13 mouse cellular contexts compared by ENCODE assay signal in the genomic region with DNA sequence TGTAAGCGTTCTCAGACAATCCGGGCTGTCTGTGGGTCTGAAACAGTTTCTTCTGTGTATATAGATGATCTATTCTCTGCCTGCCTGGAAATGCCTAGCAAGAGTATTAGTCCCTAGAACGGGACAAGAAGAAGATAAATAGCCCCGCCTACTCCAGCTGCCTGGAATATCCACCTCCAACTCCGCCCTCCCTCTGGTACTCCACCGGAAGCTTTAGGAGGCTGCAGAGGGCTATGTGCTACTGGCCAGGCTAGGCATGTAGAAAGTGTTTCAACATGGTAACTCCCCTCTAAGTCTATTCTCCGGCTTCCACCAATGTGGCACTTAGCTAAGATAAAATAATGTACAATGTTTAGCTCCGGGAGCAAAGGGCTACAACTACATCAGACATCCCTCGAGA.
DNase-seq lines count a peak whose midpoint lies in the region; ATAC-seq and TF ChIP-seq lines count a peak whose summit lies in the region.
"Had no signal": no experiment of that assay in that cellular context is flagged by ENCODE, and none has a peak within 500 bp of the region (broad histone marks: within the 10 kb centered on the region; RNA-seq: fewer than 3 reads in every experiment).

No protein-coding gene starts in this region.

- H3K27me3 ChIP-seq in lung, embryonic 14.5 days (ENCODE audit: insufficient read depth, low read length), result no peaks in the 10 kb centered on the region
- H3K27me3 ChIP-seq in hindbrain, embryonic 10.5 days (ENCODE audit: insufficient read depth, poor library complexity, severe bottlenecking), result no peaks in the 10 kb centered on the region
- no peaks in the 10 kb centered on the region for H3K27me3 ChIP-seq in midbrain, embryonic 12.5 days
- no peaks in the 10 kb centered on the region for H3K27me3 ChIP-seq in stomach, postnatal 0 days (ENCODE audit: control insufficient read depth, insufficient read depth, low read length)
- H3K27me3 ChIP-seq: limb, embryonic 15.5 days had no signal

- H3K9me3 ChIP-seq in lung, embryonic 14.5 days (ENCODE audit: low read depth, low read length), result no peaks in the 10 kb centered on the region
- no peaks in the 10 kb centered on the region for H3K9me3 ChIP-seq in hindbrain, embryonic 10.5 days
- H3K9me3 ChIP-seq in midbrain, embryonic 12.5 days, result no peaks in the 10 kb centered on the region
- no peaks in the 10 kb centered on the region for H3K9me3 ChIP-seq in stomach, postnatal 0 days (ENCODE audit: control insufficient read depth, low read length)
- H3K9me3 ChIP-seq: limb, embryonic 15.5 days had no signal

- H3K4me3 ChIP-seq in lung, embryonic 14.5 days (ENCODE audit: low read depth, low read length), result no peak overlapping the region
- H3K4me3 ChIP-seq in hindbrain, embryonic 10.5 days, result no peak overlapping the region
- H3K4me3 ChIP-seq in midbrain, embryonic 12.5 days, result no peak overlapping the region
- no peak overlapping the region for H3K4me3 ChIP-seq in stomach, postnatal 0 days (ENCODE audit: low read depth, low read length)
- H3K4me3 ChIP-seq: limb, embryonic 15.5 days had no signal

- peak; percentile 62; the same call in 1 of the 2 replicates for ATAC-seq in lung, embryonic 14.5 days (ENCODE audit: insufficient read depth)
- peak; percentile 50; the same call in 1 of the 2 replicates for ATAC-seq in midbrain, embryonic 12.5 days (ENCODE audit: low FRiP score, low read depth)
- ATAC-seq in stomach, postnatal 0 days (ENCODE audit: low FRiP score, low TSS enrichment), result 0 out of 2 replicates have a peak, but pooled peaks have one; percentile 51

- no peaks in the 10 kb centered on the region for H3K4me1 ChIP-seq in lung, embryonic 14.5 days (ENCODE audit: insufficient read depth)
- peaks cover 30% of the 10 kb centered on the region for H3K4me1 ChIP-seq in hindbrain, embryonic 10.5 days (replicated peaks)
- peaks cover 18% of the 10 kb centered on the region for H3K4me1 ChIP-seq in midbrain, embryonic 12.5 days
- no peaks in the 10 kb centered on the region for H3K4me1 ChIP-seq in stomach, postnatal 0 days (replicated peaks; ENCODE audit: control insufficient read depth, insufficient read depth)
- H3K4me1 ChIP-seq: limb, embryonic 15.5 days had no signal

- H3K4me2 ChIP-seq in lung, embryonic 14.5 days, result no peak overlapping the region
- H3K4me2 ChIP-seq in midbrain, embryonic 12.5 days (replicated peaks), result 0 out of 2 replicates have a peak overlapping the region, but pooled peaks have one; percentile 4
- no peak overlapping the region; the same call in 1 of the 2 replicates for H3K4me2 ChIP-seq in stomach, postnatal 0 days (replicated peaks; ENCODE audit: low read depth)
- H3K4me2 ChIP-seq: heart, embryonic 11.5 days; limb, embryonic 15.5 days had no signal

- H3K36me3 ChIP-seq in lung, embryonic 14.5 days (ENCODE audit: insufficient read depth), result no peaks in the 10 kb centered on the region
- H3K36me3 ChIP-seq in hindbrain, embryonic 10.5 days, result no peaks in the 10 kb centered on the region
- no peaks in the 10 kb centered on the region for H3K36me3 ChIP-seq in midbrain, embryonic 12.5 days
- no peaks in the 10 kb centered on the region for H3K36me3 ChIP-seq in stomach, postnatal 0 days (ENCODE audit: control insufficient read depth, insufficient read depth, low read length)
- H3K36me3 ChIP-seq: limb, embryonic 15.5 days had no signal

- WGBS in lung, embryonic 14.5 days, result 38% methylated on average over 9 of the region's 9 CpGs
- 56% methylated on average over 9 of the region's 9 CpGs for WGBS in hindbrain, embryonic 10.5 days
- 51% methylated on average over 9 of the region's 9 CpGs for WGBS in midbrain, embryonic 12.5 days
- WGBS in stomach, postnatal 0 days, result 36% methylated on average over 9 of the region's 9 CpGs

- peak; percentile 68 for DNase-seq in lung, embryonic 14.5 days
- DNase-seq in lung, postnatal 25 days (ENCODE audit: low spot score), result no peak
- no peak for DNase-seq in hindbrain, embryonic 10.5 days (ENCODE audit: low spot score)
- DNase-seq in stomach, postnatal 0 days (ENCODE audit: low spot score), result peak; percentile 23
- DNase-seq in kidney, adult 11 months, result no peak
- DNase-seq in adrenal gland, postnatal 4 days (ENCODE audit: low spot score in 2 of 2), result no peak
- DNase-seq in Muller cell, postnatal 12 days (ENCODE audit: inconsistent ontology term), result no peak
- DNase-seq: B cell, adult 2 months; kidney, adult 2 months; thymus, postnatal 25 days had no signal

- H3K27ac ChIP-seq in lung, embryonic 14.5 days (ENCODE audit: low read depth), result no peak overlapping the region
- H3K27ac ChIP-seq in hindbrain, embryonic 10.5 days, result peak overlapping the region; percentile 83
- H3K27ac ChIP-seq in midbrain, embryonic 12.5 days (replicated peaks), result peak overlapping the region; percentile 66
- no peak overlapping the region for H3K27ac ChIP-seq in stomach, postnatal 0 days (replicated peaks)
- H3K27ac ChIP-seq: limb, embryonic 15.5 days had no signal

- TF ChIP-seq CTCF in lung, embryonic 14.5 days (IDR thresholded peaks at IDR 0.05; ENCODE audit: low read depth), result no peak
- no peak for TF ChIP-seq CTCF in stomach, postnatal 0 days (IDR thresholded peaks at IDR 0.05; ENCODE audit: low read depth)

- H3K9ac ChIP-seq in lung, embryonic 14.5 days, result no peak overlapping the region
- H3K9ac ChIP-seq in midbrain, embryonic 12.5 days (replicated peaks), result no peak overlapping the region
- no peak overlapping the region for H3K9ac ChIP-seq in stomach, postnatal 0 days (ENCODE audit: low read length)
- H3K9ac ChIP-seq: limb, embryonic 15.5 days had no signal

- no peak for TF ChIP-seq EP300 in stomach, postnatal 0 days (optimal IDR thresholded peaks at IDR 0.05)

Comparison
In these comparisons a context has a peak if more than half of its experiments do, and no peak if none do; other contexts are left out.
1. DNase-seq: peak in lung, embryonic 14.5 days (single experiment) and stomach, postnatal 0 days (single experiment); none in lung, postnatal 25 days (single experiment), hindbrain, embryonic 10.5 days (single experiment), kidney, adult 11 months (single experiment), adrenal gland, postnatal 4 days (0 of 2) and Muller cell, postnatal 12 days (single experiment).
2. H3K27ac ChIP-seq: peak in hindbrain, embryonic 10.5 days (single experiment) and midbrain, embryonic 12.5 days (single experiment); none in lung, embryonic 14.5 days (single experiment) and stomach, postnatal 0 days (single experiment).
3. Peak in every context shown above with its lines, with median percentiles within 50 percentile points of each other: ATAC-seq.